Mouse (Mus musculus) cerebral cortex, adult 2 months (tissue): Measurements from ENCODE around the gene Ddx49.

ENCODE experiments used
- WGBS: fragments of 180-500 bp; shearing (Covaris S2); methylation state at CpG from one replicate; pipeline ENCODE4 v1.1.7; 2018; 5-methylcytosine and 5-hydroxymethylcytosine counted together

Ddx49 gene

GRCm38 (mm10) chr8:70259043-70259442, 43.2 kb downstream of the Ddx49 start:
- 54% methylated on average over 2 of the region's 2 CpGs for WGBS

DNA sequence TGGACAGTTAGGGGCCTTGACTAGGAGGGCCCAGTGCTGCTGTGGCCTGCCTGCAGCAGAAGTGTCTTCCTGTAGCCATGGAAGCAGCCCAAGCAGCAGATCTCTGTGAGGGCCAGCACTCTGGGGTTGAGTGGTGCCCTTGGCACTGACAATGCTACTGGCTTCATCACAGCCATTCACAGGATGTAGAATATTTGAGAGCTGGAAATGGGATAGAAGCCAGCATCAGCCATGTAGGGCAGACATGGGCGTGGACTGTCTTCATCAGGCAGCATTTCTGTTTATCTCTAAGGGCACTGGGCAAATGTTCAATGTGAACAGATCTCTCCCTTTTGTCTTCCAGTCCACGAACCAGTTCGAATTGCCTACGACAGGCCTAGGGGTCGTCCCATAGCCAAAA, 43.7 kb downstream of the Ddx49 start:
- 80% methylated on average over 5 of the region's 5 CpGs for WGBS

DNA sequence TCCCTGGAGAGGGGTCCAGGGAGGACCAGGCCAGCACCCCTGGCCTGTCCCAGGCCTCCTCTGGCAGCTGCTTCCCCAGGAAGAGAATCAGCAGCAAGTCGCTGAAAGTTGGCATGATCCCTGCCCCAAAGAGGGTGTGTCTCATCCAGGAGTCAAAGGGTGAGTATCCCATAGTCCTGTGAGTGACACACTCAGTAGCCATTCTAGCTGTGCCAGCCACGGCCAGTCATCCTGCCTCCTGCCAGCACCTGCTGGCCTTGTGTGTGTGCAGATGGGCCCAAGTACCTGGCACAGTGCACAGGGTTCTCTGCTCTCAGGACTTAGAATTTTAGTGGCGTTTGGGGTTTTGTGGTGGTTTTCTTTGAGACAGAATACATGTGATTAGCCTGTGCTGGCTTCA, 44.8 kb downstream of the Ddx49 start:
- 78% methylated on average over 3 of the region's 3 CpGs for WGBS

- 53% methylated on average over 1 of the region's 1 CpGs for WGBS
These were observed 47.7 kb downstream of the Ddx49 start for GRCm38 (mm10) chr8:70254628-70255027.

- WGBS: 79% methylated on average over 3 of the region's 3 CpGs
These were observed 54.4 kb downstream of the Ddx49 start for GRCm38 (mm10) chr8:70247841-70248240.

DNA sequence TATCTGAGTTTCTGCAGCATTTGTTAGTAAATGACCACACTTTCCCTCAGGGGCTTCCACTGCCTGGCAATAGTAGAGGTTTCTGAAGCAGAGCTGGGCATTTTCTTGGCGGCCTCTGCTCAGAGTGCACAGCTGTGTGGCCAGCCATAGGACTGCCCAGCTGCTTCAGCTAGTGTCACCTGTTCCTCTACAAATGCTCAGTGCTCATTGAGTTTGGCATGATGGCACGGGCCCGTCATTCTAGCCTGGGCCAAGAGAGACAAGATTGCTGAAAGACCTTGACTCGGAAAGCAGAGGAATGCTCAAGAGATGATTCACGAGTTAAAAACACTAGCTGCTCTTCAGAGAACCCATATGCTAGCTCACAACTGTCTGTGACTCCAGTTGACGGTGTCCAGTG, 55.7 kb downstream of the Ddx49 start:
- 72% methylated on average over 6 of the region's 6 CpGs for WGBS
